Mouse (Mus musculus): ENCODE data around the gene Pex16.

DNA sequence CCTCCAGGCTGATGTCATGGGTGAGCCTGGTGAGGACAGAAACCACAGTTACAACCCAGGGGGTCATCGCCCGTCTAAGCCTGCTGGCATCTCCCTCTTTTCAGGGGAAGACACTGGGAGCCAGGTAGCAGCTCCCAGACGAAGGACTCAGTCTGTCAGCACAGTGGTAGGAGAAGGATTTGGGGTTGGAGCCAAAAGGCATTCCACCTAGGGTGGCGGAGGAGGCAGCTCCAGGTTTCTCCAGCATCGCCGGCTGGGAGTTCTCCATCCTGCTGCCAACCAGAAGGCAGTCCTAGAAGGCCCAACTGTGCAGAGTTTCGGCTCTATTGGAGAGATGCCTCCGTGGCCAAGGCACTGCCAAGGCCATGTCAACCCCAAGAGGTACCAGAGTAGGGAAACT, 16.6 kb downstream of the Pex16 start:
- TF ChIP-seq CTCF (IDR thresholded peaks at IDR 0.05) (no peak), EP300 (IDR thresholded peaks at IDR 0.05) (no peak)
